Mouse (Mus musculus): ENCODE results near the gene Aldh1l1.

Gene Aldh1l1

GRCm38 (mm10) chr6:90550161-90550912, 64.1 kb downstream of the Aldh1l1 start:
- DNase-seq (ENCODE audit: low spot score in 2 of 2), result peak in 1 of 2 experiments; percentile 63

GRCm38 (mm10) chr6:90551251-90551650, 65.0 kb downstream of the Aldh1l1 start:
- DNase-seq (ENCODE audit: low spot score in 2 of 2), result no peak

GRCm38 (mm10) chr6:90553197-90553596, 67.0 kb downstream of the Aldh1l1 start:
- DNase-seq (ENCODE audit: low spot score in 2 of 2), result no peak

GRCm38 (mm10) chr6:90553682-90554081, 67.5 kb downstream of the Aldh1l1 start:
- no peak for DNase-seq (ENCODE audit: low spot score in 2 of 2)

- DNase-seq (ENCODE audit: low spot score in 2 of 2), result no peak
These were observed 70.4 kb downstream of the Aldh1l1 start for GRCm38 (mm10) chr6:90556534-90557058.

GRCm38 (mm10) chr6:90557077-90557476, 70.8 kb downstream of the Aldh1l1 start:
- no peak for DNase-seq (ENCODE audit: low spot score in 2 of 2)

GRCm38 (mm10) chr6:90557829-90558693, 71.8 kb downstream of the Aldh1l1 start:
- no peak for DNase-seq (ENCODE audit: low spot score in 2 of 2)

GRCm38 (mm10) chr6:90560390-90561058, 74.3 kb downstream of the Aldh1l1 start:
- no peak for DNase-seq (ENCODE audit: low spot score in 2 of 2)

- DNase-seq (ENCODE audit: low spot score in 2 of 2), result no peak
These were observed 75.1 kb downstream of the Aldh1l1 start for GRCm38 (mm10) chr6:90561234-90561781.

- no peak for DNase-seq (ENCODE audit: low spot score in 2 of 2)
These were observed 78.0 kb downstream of the Aldh1l1 start for GRCm38 (mm10) chr6:90564240-90564639.

- no peak for DNase-seq (ENCODE audit: low spot score in 2 of 2)
These were observed 79.4 kb downstream of the Aldh1l1 start for GRCm38 (mm10) chr6:90565357-90566215.

- DNase-seq (ENCODE audit: low spot score in 2 of 2), result no peak
These were observed 81.3 kb downstream of the Aldh1l1 start for GRCm38 (mm10) chr6:90567486-90567885.

- no peak for DNase-seq (ENCODE audit: low spot score in 2 of 2)
These were observed 81.7 kb downstream of the Aldh1l1 start for GRCm38 (mm10) chr6:90567928-90568327.

- no peak for DNase-seq (ENCODE audit: low spot score in 2 of 2)
These were observed 82.5 kb downstream of the Aldh1l1 start for GRCm38 (mm10) chr6:90568721-90569120.

- DNase-seq (ENCODE audit: low spot score in 2 of 2), result no peak
These were observed 83.6 kb downstream of the Aldh1l1 start for GRCm38 (mm10) chr6:90569736-90570383.

- no peak for DNase-seq (ENCODE audit: low spot score in 2 of 2)
These were observed 84.2 kb downstream of the Aldh1l1 start for GRCm38 (mm10) chr6:90570392-90570791.

- DNase-seq (ENCODE audit: low spot score in 2 of 2), result peak; percentile 75 to 85
These were observed 89.1 kb downstream of the Aldh1l1 start for GRCm38 (mm10) chr6:90575261-90575715.

GRCm38 (mm10) chr6:90578174-90578573, 91.9 kb downstream of the Aldh1l1 start:
- DNase-seq (ENCODE audit: low spot score in 2 of 2), result no peak

GRCm38 (mm10) chr6:90582331-90582730, 96.1 kb downstream of the Aldh1l1 start:
- DNase-seq (ENCODE audit: low spot score in 2 of 2), result no peak

GRCm38 (mm10) chr6:90588113-90588512, 101.9 kb downstream of the Aldh1l1 start:
- no peak for DNase-seq (ENCODE audit: low spot score in 2 of 2)

All from right cerebral cortex, postnatal 10 days (tissue).